Comparison of ENCODE assay signal across 14 mouse cellular contexts in the genomic region with DNA sequence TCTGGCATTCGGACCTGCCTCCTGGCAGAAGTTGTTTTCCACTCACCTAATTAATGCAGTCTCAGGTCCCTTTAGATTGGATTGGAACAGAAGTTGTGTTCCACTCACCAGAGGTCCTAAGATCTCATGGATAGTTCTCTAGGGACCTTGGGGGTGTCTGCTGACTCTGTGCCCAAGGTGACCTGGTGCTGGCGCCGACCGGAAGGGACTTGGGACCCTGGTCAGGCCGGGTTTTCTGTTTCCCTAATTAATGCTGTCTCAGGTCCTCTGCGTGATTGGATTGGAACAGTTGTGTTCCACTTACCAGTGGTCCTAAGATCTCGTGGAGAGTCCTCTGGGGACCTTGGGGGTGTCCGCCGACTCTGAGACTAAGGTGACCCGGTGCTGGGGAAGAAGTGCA. TPM values are rescaled to one million over a fixed set of nuclear protein-coding genes. Genes with fewer than 3 reads are reported as not detected.
"Had no signal": no experiment of that assay in that cellular context is flagged by ENCODE, and none has a peak within 500 bp of the region (broad histone marks: within the 10 kb centered on the region; RNA-seq: fewer than 3 reads in every experiment).

No protein-coding gene starts in this region.

RNA-seq across cellular contexts. Expression of a gene that starts 6.1 kb away (rescaled TPM):
- polyA plus RNA-seq: lung, embryonic 14.5 days; lung, embryonic 16.5 days; midbrain, embryonic 10.5 days; midbrain, embryonic 13.5 days; midbrain, embryonic 15.5 days; midbrain, postnatal 0 days; neural tube, embryonic 12.5 days; neural tube, embryonic 14.5 days; spleen, adult 2 months; stomach, embryonic 15.5 days; thymus, adult 2 months; urinary bladder, adult 2 months had no signal

RNA-seq across cellular contexts. Expression of a gene that starts 15.4 kb away (rescaled TPM):
- polyA plus RNA-seq: lung, embryonic 14.5 days; lung, embryonic 16.5 days; midbrain, embryonic 10.5 days; midbrain, embryonic 13.5 days; midbrain, embryonic 15.5 days; midbrain, postnatal 0 days; neural tube, embryonic 12.5 days; neural tube, embryonic 14.5 days; testis, adult 2 months; thymus, adult 2 months had no signal

RNA-seq across cellular contexts. Expression of a gene that starts 15.6 kb away (rescaled TPM):
- polyA plus RNA-seq: lung, embryonic 14.5 days; midbrain, embryonic 10.5 days; midbrain, embryonic 13.5 days; midbrain, embryonic 15.5 days; midbrain, postnatal 0 days; neural tube, embryonic 12.5 days; neural tube, embryonic 14.5 days; spleen, adult 2 months; stomach, embryonic 15.5 days had no signal

RNA-seq across cellular contexts. Expression of a gene that starts 23.5 kb away (rescaled TPM):
- polyA plus RNA-seq: lung, embryonic 14.5 days; lung, embryonic 16.5 days; midbrain, embryonic 10.5 days; midbrain, embryonic 13.5 days; midbrain, embryonic 15.5 days; midbrain, postnatal 0 days; neural tube, embryonic 12.5 days; neural tube, embryonic 14.5 days; spleen, adult 2 months; testis, adult 2 months had no signal

RNA-seq across cellular contexts. Expression of a gene that starts 32.3 kb away (rescaled TPM):
- polyA plus RNA-seq: lung, embryonic 14.5 days; lung, embryonic 16.5 days; midbrain, embryonic 10.5 days; midbrain, embryonic 13.5 days; midbrain, embryonic 15.5 days; midbrain, postnatal 0 days; neural tube, embryonic 12.5 days; neural tube, embryonic 14.5 days; spleen, adult 2 months; stomach, embryonic 15.5 days; stomach, postnatal 0 days; testis, adult 2 months; thymus, adult 2 months; urinary bladder, adult 2 months had no signal
